Mouse (Mus musculus) E14TG2a.4 (cell line): ENCODE data around the gene Fbrsl1.

Experiments used
- CTCF ChIP-seq: conservative IDR thresholded peaks from 2 replicates; pipeline ENCODE4 v1.5.1; 2014; ENCODE audit warnings: low read length
- POU5F1 ChIP-seq: IDR thresholded peaks from 2 replicates; pipeline ENCODE4 v1.6.1; 2014; ENCODE audit warnings: low read length, borderline replicate concordance

DNA sequence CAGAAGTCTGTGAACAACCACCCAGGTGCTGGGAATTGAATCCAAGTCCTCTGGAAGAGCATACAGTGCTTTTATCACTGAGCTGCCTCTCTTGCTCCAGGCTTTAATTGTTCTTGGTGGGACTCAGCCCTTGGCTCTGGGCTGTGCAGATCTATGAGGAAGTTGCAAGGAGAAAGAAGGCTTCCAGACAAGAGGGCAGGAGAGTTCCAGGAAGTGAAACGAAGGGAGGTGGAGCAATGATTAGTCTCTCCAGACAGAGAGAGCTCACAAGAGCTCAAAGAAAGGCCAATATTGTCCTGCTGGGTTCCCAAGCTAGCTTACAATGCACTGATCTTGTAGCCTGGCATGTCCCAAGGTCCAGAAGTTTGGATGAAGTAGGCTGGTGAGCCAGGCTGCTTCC is 27.4 kb downstream of the Fbrsl1 start:
- TF ChIP-seq CTCF, result no peak
- TF ChIP-seq POU5F1, result no peak
